Mouse (Mus musculus) heart, embryonic 13.5 days (tissue): ENCODE data around the gene Mt3. TPM values are rescaled to one million over a fixed set of nuclear protein-coding genes. Genes with fewer than 3 reads are reported as not detected.
A peak's percentile ranks its signal among the peaks of the same experiment; 100 is the strongest.
"Not testable (repeated sequence)": the region's sequence is repeated elsewhere in the genome, so short reads cannot be mapped to it uniquely, and the experiment has no call there.

Source experiments
- ATAC-seq: fragments of 200-750 bp; cut with Nextera tagmentation; 2 replicates; pipeline ENCODE4 v1.8.0; 2017; ENCODE audit warnings: moderate TSS enrichment; ENCODE audit not compliant: insufficient number of reproducible peaks, low FRiP score, low TSS enrichment; ENCODE audit errors: extremely low read depth
- H3K27ac ChIP-seq: fragments of 300-500 bp; sonication (generic); replicated peaks from 2 replicates; pipeline ENCODE4 v1.5.1; 2015; ENCODE audit warnings: moderate library complexity, mild to moderate bottlenecking, inconsistent platforms
- H3K27me3 ChIP-seq: fragments of 300-500 bp; sonication (generic); replicated peaks from 2 replicates; pipeline ENCODE4 v1.6.1; 2015; ENCODE audit warnings: mild to moderate bottlenecking, inconsistent platforms
- H3K36me3 ChIP-seq: fragments of 300-500 bp; sonication (generic); 2 replicates; pipeline ENCODE4 v1.6.1; 2015; ENCODE audit warnings: mild to moderate bottlenecking, inconsistent platforms
- H3K4me1 ChIP-seq: fragments of 300-500 bp; sonication (generic); 2 replicates; pipeline ENCODE4 v1.6.1; 2015; ENCODE audit warnings: inconsistent platforms
- H3K4me2 ChIP-seq: fragments of 300-500 bp; sonication (generic); 2 replicates; pipeline ENCODE4 v1.6.1; 2015; ENCODE audit warnings: inconsistent platforms, mild to moderate bottlenecking, moderate library complexity
- H3K4me3 ChIP-seq: fragments of 300-500 bp; sonication (generic); 2 replicates; pipeline ENCODE4 v1.5.1; 2015; ENCODE audit warnings: moderate library complexity, mild to moderate bottlenecking, inconsistent platforms
- H3K9ac ChIP-seq: fragments of 300-500 bp; sonication (generic); 2 replicates; pipeline ENCODE4 v1.6.1; 2015; ENCODE audit warnings: inconsistent platforms, mild to moderate bottlenecking, moderate library complexity
- H3K9me3 ChIP-seq: fragments of 300-500 bp; sonication (generic); 2 replicates; pipeline ENCODE4 v1.6.1; 2016; ENCODE audit warnings: inconsistent platforms
- WGBS: fragments of 180-500 bp; shearing (Covaris S2); methylation state at CpG from one replicate; pipeline ENCODE4 v1.1.7; 2015; ENCODE audit warnings: mixed read lengths; 5-methylcytosine and 5-hydroxymethylcytosine counted together
- polyA plus RNA-seq: library from polyadenylated mRNA; unstranded; fragments of >200 nt; fragmentation: Nextera tagmentation; extraction: Ambion mirVana; gene quantifications from 2 replicates; pipeline ENCODE4 v1.2.1, GENCODE M21; 2015

Mt3 gene
- polyA plus RNA-seq, 1 experiment from 2014 or later = 36.5 TPM

- Histone ChIP-seq H3K27me3 (peaks cover 5% of the 10 kb centered on the region; the same call in 1 of the 2 replicates), H3K4me1 (no peaks in the 10 kb centered on the region), H3K9ac (no peak overlapping the region), H3K4me2 (no peak overlapping the region), H3K36me3 (no peaks in the 10 kb centered on the region), H3K27ac (no peak overlapping the region), H3K4me3 (no peak overlapping the region), H3K9me3 (no peaks in the 10 kb centered on the region)
- ATAC-seq = no peak
- WGBS = 73% methylated on average over 6 of the region's 6 CpGs
These were observed 24.7 kb upstream of the Mt3 start for GRCm38 (mm10) chr8:94127711-94128110.

- Histone ChIP-seq H3K27me3 (peaks cover 5% of the 10 kb centered on the region; the same call in 1 of the 2 replicates), H3K4me3 (no peak overlapping the region), H3K4me1 (no peaks in the 10 kb centered on the region), H3K27ac (no peak overlapping the region), H3K9ac (no peak overlapping the region), H3K36me3 (no peaks in the 10 kb centered on the region), H3K9me3 (no peaks in the 10 kb centered on the region), H3K4me2 (no peak overlapping the region)
- WGBS = 87% methylated on average over 6 of the region's 6 CpGs
- no peak for ATAC-seq
These were observed 23.1 kb upstream of the Mt3 start for GRCm38 (mm10) chr8:94129133-94129789.

GRCm38 (mm10) chr8:94130126-94130525 is 22.3 kb upstream of the Mt3 start:
- no peak overlapping the region for H3K27ac ChIP-seq
- H3K4me1 ChIP-seq = no peaks in the 10 kb centered on the region
- H3K36me3 ChIP-seq = no peaks in the 10 kb centered on the region
- H3K27me3 ChIP-seq = peaks cover 5% of the 10 kb centered on the region; the same call in 1 of the 2 replicates
- 84% methylated on average over 4 of the region's 4 CpGs for WGBS
- H3K9me3 ChIP-seq = no peaks in the 10 kb centered on the region
- H3K4me3 ChIP-seq = no peak overlapping the region
- H3K9ac ChIP-seq = no peak overlapping the region
- no peak for ATAC-seq
- H3K4me2 ChIP-seq = no peak overlapping the region

- Histone ChIP-seq H3K4me2 (no peak overlapping the region), H3K4me1 (no peaks in the 10 kb centered on the region)
- 70% methylated on average over 5 of the region's 5 CpGs for WGBS
These were observed 20.3 kb upstream of the Mt3 start for GRCm38 (mm10) chr8:94132096-94132495.

GRCm38 (mm10) chr8:94134601-94135000 is 17.8 kb upstream of the Mt3 start:
- ATAC-seq = not testable (repeated sequence)
- 48% methylated on average over 3 of the region's 3 CpGs for WGBS

More at GRCm38 (mm10) chr8:94132096-94132495, 20.3 kb upstream of the Mt3 start:
- peaks cover 5% of the 10 kb centered on the region; the same call in 1 of the 2 replicates for H3K27me3 ChIP-seq
- H3K36me3 ChIP-seq = no peaks in the 10 kb centered on the region
- no peak overlapping the region for H3K27ac ChIP-seq
- H3K9ac ChIP-seq = no peak overlapping the region
- ATAC-seq = no peak
- H3K9me3 ChIP-seq = no peaks in the 10 kb centered on the region
- H3K4me3 ChIP-seq = no peak overlapping the region

GRCm38 (mm10) chr8:94135556-94135955 is 16.9 kb upstream of the Mt3 start:
- WGBS = 73% methylated on average over 6 of the region's 6 CpGs
- H3K36me3 ChIP-seq = no peaks in the 10 kb centered on the region

More at GRCm38 (mm10) chr8:94134601-94135000, 17.8 kb upstream of the Mt3 start:
- H3K4me1 ChIP-seq, H3K36me3 ChIP-seq, H3K9me3 ChIP-seq, H3K9ac ChIP-seq, H3K27me3 ChIP-seq, H3K4me3 ChIP-seq, H3K4me2 ChIP-seq, H3K27ac ChIP-seq: not testable (repeated sequence)

GRCm38 (mm10) chr8:94136192-94136591 is 16.2 kb upstream of the Mt3 start:
- no peak overlapping the region for H3K4me2 ChIP-seq
- no peaks in the 10 kb centered on the region for H3K4me1 ChIP-seq
- 78% methylated on average over 7 of the region's 7 CpGs for WGBS
- ATAC-seq = no peak
- H3K9me3 ChIP-seq = no peaks in the 10 kb centered on the region
- H3K27ac ChIP-seq = no peak overlapping the region
- no peaks in the 10 kb centered on the region for H3K36me3 ChIP-seq
- no peaks in the 10 kb centered on the region; the same call in 1 of the 2 replicates for H3K27me3 ChIP-seq
- H3K4me3 ChIP-seq = no peak overlapping the region
- no peak overlapping the region for H3K9ac ChIP-seq

More at GRCm38 (mm10) chr8:94135556-94135955, 16.9 kb upstream of the Mt3 start:
- no peaks in the 10 kb centered on the region for H3K4me1 ChIP-seq
- no peak overlapping the region for H3K9ac ChIP-seq
- no peaks in the 10 kb centered on the region; the same call in 1 of the 2 replicates for H3K27me3 ChIP-seq
- no peak overlapping the region for H3K4me3 ChIP-seq
- H3K9me3 ChIP-seq = no peaks in the 10 kb centered on the region
- no peak for ATAC-seq
- no peak overlapping the region for H3K27ac ChIP-seq
- H3K4me2 ChIP-seq = no peak overlapping the region

- WGBS = 61% methylated on average over 6 of the region's 6 CpGs
- no peak for ATAC-seq
These were observed 15.5 kb upstream of the Mt3 start, which contains the start of gene Mt4 for GRCm38 (mm10) chr8:94136933-94137332. TSS of gene Mt4 (plus strand) at chr8:94137197.

GRCm38 (mm10) chr8:94140266-94140795 is 12.1 kb upstream of the Mt3 start:
- H3K36me3 ChIP-seq = no peaks in the 10 kb centered on the region
- WGBS = 74% methylated on average over 4 of the region's 4 CpGs
- H3K27ac ChIP-seq = no peak overlapping the region
- H3K4me2 ChIP-seq = no peak overlapping the region
- ATAC-seq = no peak
- no peak overlapping the region for H3K4me3 ChIP-seq
- no peaks in the 10 kb centered on the region for H3K4me1 ChIP-seq
- H3K9ac ChIP-seq = no peak overlapping the region
- no peaks in the 10 kb centered on the region for H3K9me3 ChIP-seq
- H3K27me3 ChIP-seq = no peaks in the 10 kb centered on the region; the same call in 1 of the 2 replicates

More at GRCm38 (mm10) chr8:94136933-94137332, 15.5 kb upstream of the Mt3 start, which contains the start of gene Mt4:
- Histone ChIP-seq H3K4me1 (no peaks in the 10 kb centered on the region), H3K9ac (no peak within 1 kb of the TSS), H3K27me3 (no peaks in the 10 kb centered on the region; the same call in 1 of the 2 replicates), H3K36me3 (no peaks in the 10 kb centered on the region), H3K9me3 (no peaks in the 10 kb centered on the region), H3K4me2 (no peak within 1 kb of the TSS), H3K27ac (no peak within 1 kb of the TSS), H3K4me3 (no peak within 1 kb of the TSS)

GRCm38 (mm10) chr8:94148236-94148635 is 4.2 kb upstream of the Mt3 start:
- ATAC-seq = no peak
- Histone ChIP-seq H3K4me1 (peaks cover 13% of the 10 kb centered on the region), H3K27ac (no peak overlapping the region), H3K27me3 (peaks cover 34% of the 10 kb centered on the region), H3K4me2 (no peak overlapping the region), H3K36me3 (no peaks in the 10 kb centered on the region), H3K9ac (no peak overlapping the region), H3K4me3 (no peak overlapping the region), H3K9me3 (no peaks in the 10 kb centered on the region)
- 39% methylated on average over 5 of the region's 5 CpGs for WGBS

- peak; percentile 48; the same call in 1 of the 2 replicates for ATAC-seq
- Histone ChIP-seq H3K4me1 (peaks cover 29% of the 10 kb centered on the region), H3K4me3 (no peak overlapping the region), H3K36me3 (no peaks in the 10 kb centered on the region), H3K9me3 (no peaks in the 10 kb centered on the region), H3K27ac (no peak overlapping the region), H3K27me3 (peaks cover 43% of the 10 kb centered on the region), H3K9ac (no peak overlapping the region), H3K4me2 (no peak overlapping the region)
- 60% methylated on average over 5 of the region's 5 CpGs for WGBS
These were observed 1.5 kb upstream of the Mt3 start for GRCm38 (mm10) chr8:94150925-94151324.
